Mouse (Mus musculus) ES-E14 (cell line): ENCODE results near the gene Olfr1391. TPM values are rescaled to one million over a fixed set of nuclear protein-coding genes. Genes with fewer than 3 reads are reported as not detected.
"Not testable (repeated sequence)": the region's sequence is repeated elsewhere in the genome, so short reads cannot be mapped to it uniquely, and the experiment has no call there.

Experiments used
- DNase-seq: peaks from one replicate; pipeline ENCODE4 v3.0.0-alpha.2; 2013; ENCODE audit warnings: low read depth, low spot score
- H3K27ac ChIP-seq: 2 replicates; pipeline ENCODE4 v1.5.1; 2012; ENCODE audit warnings: low read depth, mild to moderate bottlenecking, low read length, moderate library complexity, mixed read lengths; ENCODE audit not compliant: poor library complexity, insufficient read depth, severe bottlenecking
- H3K36me3 ChIP-seq: 2 replicates; pipeline ENCODE4 v1.6.1; 2012; ENCODE audit warnings: mild to moderate bottlenecking, low read length, moderate library complexity, mixed read lengths; ENCODE audit not compliant: control insufficient read depth, poor library complexity, insufficient read depth, severe bottlenecking
- H3K4me1 ChIP-seq, 2 experiments: fragments of 150-350 bp in 1 of 2; sonication (generic) in 1 of 2; 2 replicates each; pipeline ENCODE4 v1.6.1; 2012; ENCODE audit warnings: low read length in 2 of 2, mild to moderate bottlenecking in 1 of 2, mixed read lengths in 1 of 2; ENCODE audit not compliant: control insufficient read depth in 2 of 2, insufficient read depth in 2 of 2, poor library complexity in 1 of 2
- H3K4me3 ChIP-seq, 2 experiments: fragments of 150-350 bp in 1 of 2; sonication (generic) in 1 of 2; 2 replicates each; pipeline ENCODE4 v1.5.1; 2012; ENCODE audit warnings: low read length in 2 of 2, low read depth in 1 of 2, mild to moderate bottlenecking in 1 of 2, mixed read lengths in 1 of 2; ENCODE audit not compliant: insufficient read depth in 1 of 2, poor library complexity in 1 of 2, severe bottlenecking in 1 of 2
- H3K9ac ChIP-seq: 2 replicates; pipeline ENCODE4 v1.6.1; 2012; ENCODE audit warnings: low read depth, mild to moderate bottlenecking, low read length, mixed read lengths; ENCODE audit not compliant: poor library complexity, insufficient read depth, severe bottlenecking
- H3K9me3 ChIP-seq: fragments of 150-350 bp; sonication (generic); 2 replicates; pipeline ENCODE4 v1.6.1; 2012; ENCODE audit warnings: low read depth, mild to moderate bottlenecking, low read length; ENCODE audit not compliant: control insufficient read depth, insufficient read depth
- CHD2 ChIP-seq: IDR thresholded peaks from 2 replicates; pipeline ENCODE4 v1.6.1; 2014; ENCODE audit warnings: mild to moderate bottlenecking, low read depth, low read length, inconsistent platforms
- HCFC1 ChIP-seq: IDR thresholded peaks from 2 replicates; pipeline ENCODE4 v1.6.1; 2012; ENCODE audit warnings: low read length, inconsistent platforms, borderline replicate concordance; ENCODE audit not compliant: insufficient read depth
- MAFK ChIP-seq: IDR thresholded peaks from 2 replicates; pipeline ENCODE4 v1.6.1; 2014; ENCODE audit warnings: mild to moderate bottlenecking, low read depth, low read length, inconsistent platforms; ENCODE audit not compliant: insufficient read depth
- ZC3H11A ChIP-seq: IDR thresholded peaks from 2 replicates; pipeline ENCODE4 v1.6.1; 2012; ENCODE audit warnings: low read depth, mild to moderate bottlenecking, inconsistent platforms, low read length, borderline replicate concordance
- ZNF384 ChIP-seq: IDR thresholded peaks from 2 replicates; pipeline ENCODE4 v1.6.1; 2012; ENCODE audit warnings: low read depth, low read length, inconsistent platforms
- in situ Hi-C, 2 experiments: fragments of 600-800 bp; cut with MboI; formaldehyde crosslinking; loops; one replicate each; pipeline ENCODE4 v1.15.1; 2025; ENCODE audit warnings: low sequenced_read_pairs in 2 of 2, inconsistent platforms in 1 of 2; ENCODE audit not compliant: unreplicated experiment in 2 of 2
- total RNA-seq: library from RNA; depleted of rRNA; stranded (reverse); fragments of 300-350 nt; gene quantifications from 2 replicates; pipeline ENCODE4 v1.2.3, GENCODE M21; 2012; rRNA removed

The Olfr1391 gene
- total RNA-seq: not detected in 2 replicates

DNA sequence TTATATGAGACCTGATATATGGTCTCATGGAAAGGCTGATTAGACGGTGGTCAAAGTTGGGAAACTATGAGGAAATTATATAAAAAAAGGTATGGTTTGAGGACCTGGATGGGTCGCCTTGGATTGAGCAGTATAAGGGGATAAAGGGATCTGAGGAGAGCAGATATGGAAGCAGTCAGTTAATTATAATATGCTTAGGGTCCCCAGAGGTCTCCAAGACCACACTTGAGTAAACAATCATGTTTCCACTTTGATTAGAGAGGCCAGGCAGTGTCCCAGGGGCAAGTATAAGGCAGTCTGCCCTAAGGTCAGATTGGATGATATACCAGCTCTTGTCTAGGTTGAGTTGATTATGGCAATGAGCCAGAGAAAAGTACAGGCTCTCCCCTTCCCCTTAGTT lies at the start of gene Olfr1391:
Gene Olfr1391 (plus strand): TSS at position 301 of the 400 bp plus-strand sequence.
- no peak for DNase-seq
- H3K4me3 ChIP-seq: no peak within 1 kb of the TSS

DNA sequence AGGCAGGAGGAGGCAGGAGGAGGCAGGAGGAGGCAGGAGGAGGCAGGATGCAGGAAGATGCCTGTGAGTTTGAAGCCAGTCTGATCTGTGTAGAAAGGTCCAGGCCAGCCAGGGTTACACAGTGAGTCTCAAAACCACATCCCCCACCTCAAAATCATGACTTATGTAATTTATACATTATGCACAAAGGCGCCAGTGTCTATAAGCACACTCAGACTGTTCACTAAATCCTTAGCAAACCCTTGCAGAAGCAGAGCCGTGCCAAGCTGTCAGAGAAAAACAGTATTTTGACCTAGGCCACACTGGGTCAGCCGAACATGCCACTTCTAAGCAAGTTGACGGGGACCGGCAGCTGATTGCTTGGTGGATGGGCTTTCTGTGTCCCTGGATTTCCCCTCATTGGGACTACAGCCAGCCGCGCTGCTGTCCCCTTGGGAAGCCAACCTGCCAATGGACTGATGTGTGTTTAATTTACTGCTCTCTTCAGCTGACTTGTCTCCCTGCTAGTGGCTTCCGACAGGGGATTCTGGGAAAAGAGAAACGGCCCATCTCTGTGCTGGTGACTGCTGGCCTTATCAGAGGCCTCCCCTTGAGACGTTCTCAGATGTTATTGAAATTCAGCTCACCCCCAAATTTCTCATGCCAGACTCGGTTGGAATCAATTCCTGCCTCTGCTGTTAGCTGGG lies 48.6 kb upstream of the Olfr1391 start:
- Histone ChIP-seq H3K9me3 (no peaks in the 10 kb centered on the region), H3K36me3 (no peaks in the 10 kb centered on the region), H3K4me1 (no peaks in the 10 kb centered on the region), H3K9ac (no peak overlapping the region), H3K27ac (no peak overlapping the region; the same call in 1 of the 2 replicates), H3K4me3 (no peak overlapping the region)
- in situ Hi-C loops: loop anchor here in 1 of 2 experiments (25.0 kb wide), 1 partner anchor 412 kb away; the partner anchor contains the start of gene Irgm1
- TF ChIP-seq ZNF384 (no peak), HCFC1 (no peak), ZC3H11A (no peak), MAFK (no peak), CHD2 (no peak)
- no peak for DNase-seq

More for the DNA sequence above, at the start of gene Olfr1391:
- Histone ChIP-seq H3K4me1 (no peaks in the 10 kb centered on the region), H3K36me3 (no peaks in the 10 kb centered on the region), H3K9ac (no peak within 1 kb of the TSS), H3K9me3 (no peaks in the 10 kb centered on the region), H3K27ac (no peak within 1 kb of the TSS)
- in situ Hi-C loops: no loop called here
- no peak for TF ChIP-seq MAFK
- TF ChIP-seq CHD2: no peak
- TF ChIP-seq HCFC1: no peak
- TF ChIP-seq ZC3H11A: no peak
- TF ChIP-seq ZNF384: no peak

DNA sequence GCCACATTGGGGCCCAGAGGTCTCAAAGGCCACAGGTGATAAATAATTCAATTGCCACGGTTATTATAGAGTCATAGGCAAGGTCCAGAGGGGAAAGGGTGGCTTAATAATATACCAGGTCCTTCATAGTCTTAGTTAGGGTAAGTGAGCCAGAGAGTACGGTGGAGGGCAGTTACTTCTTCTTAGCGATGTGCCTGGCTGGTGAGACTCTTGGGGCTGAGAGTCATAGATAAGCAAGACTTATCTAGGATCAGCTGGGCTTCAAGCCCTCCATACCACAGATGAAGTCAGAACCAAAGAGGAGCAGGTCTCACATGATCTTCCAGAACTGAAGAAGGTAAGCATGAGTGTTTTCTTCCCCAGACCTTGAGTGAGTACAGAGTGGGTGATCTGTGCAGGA lies 44.3 kb upstream of the Olfr1391 start, which contains the start of gene Olfr1393:
Gene Olfr1393 (plus strand): TSS at position 83 of the 400 bp plus-strand sequence.
- no peak for TF ChIP-seq HCFC1
- TF ChIP-seq CHD2: no peak
- no peak for TF ChIP-seq ZC3H11A
- TF ChIP-seq MAFK: no peak
- no peak for TF ChIP-seq ZNF384
- H3K4me1 ChIP-seq: no peaks in the 10 kb centered on the region
- DNase-seq: no peak
- in situ Hi-C loops: no loop called here
- no peak within 1 kb of the TSS for H3K9ac ChIP-seq
- no peak within 1 kb of the TSS for H3K4me3 ChIP-seq
- no peak within 1 kb of the TSS for H3K27ac ChIP-seq
- no peaks in the 10 kb centered on the region for H3K9me3 ChIP-seq
- H3K36me3 ChIP-seq: no peaks in the 10 kb centered on the region

DNA sequence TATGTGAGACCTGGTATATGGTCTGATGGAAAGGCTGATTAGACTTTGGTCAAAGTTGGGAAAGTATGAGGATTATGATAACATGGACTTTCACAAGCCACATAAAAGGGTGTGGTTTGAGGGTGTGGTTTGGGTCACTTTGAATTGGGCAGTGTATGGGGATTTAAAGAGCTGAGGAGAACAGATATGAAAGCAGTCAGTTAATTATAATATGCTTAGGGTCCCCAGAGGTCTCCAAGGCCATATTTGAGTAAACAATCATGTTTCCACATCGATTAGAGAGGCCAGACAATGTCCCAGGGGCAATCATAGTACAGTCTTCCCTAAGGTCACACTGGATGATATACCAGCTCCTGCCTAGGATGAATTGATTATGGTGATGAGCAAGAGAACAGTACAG lies 37.6 kb upstream of the Olfr1391 start, which contains the start of gene Olfr1392:
Gene Olfr1392 (plus strand): TSS at position 301 of the 400 bp plus-strand sequence.
- in situ Hi-C loops, H3K36me3 ChIP-seq, H3K27ac ChIP-seq, H3K4me1 ChIP-seq, H3K9me3 ChIP-seq, DNase-seq, H3K4me3 ChIP-seq, H3K9ac ChIP-seq: not testable (repeated sequence)
